Mouse (Mus musculus): ENCODE measurements around the gene Isoc2b. TPM values are rescaled to one million over a fixed set of nuclear protein-coding genes. Genes with fewer than 3 reads are reported as not detected.
"Not testable (repeated sequence)": the region's sequence is repeated elsewhere in the genome, so short reads cannot be mapped to it uniquely, and the experiment has no call there.

Gene Isoc2b
- polyA plus RNA-seq, 1 experiment from 2014 or later = 2.9 TPM

GRCm38 (mm10) chr7:4863541-4864080, 6.4 kb downstream of the Isoc2b start:
- 0 out of 2 replicates have a peak, but pooled peaks cover 5% of the 10 kb centered on the region for H3K4me1 ChIP-seq (ENCODE audit: control insufficient read depth, insufficient read depth, low read length)
- ATAC-seq (replicated peaks; ENCODE audit: insufficient number of reproducible peaks, low FRiP score, low TSS enrichment) = no peak
- peaks cover 5% of the 10 kb centered on the region; the same call in 1 of the 2 replicates for H3K27me3 ChIP-seq (ENCODE audit: control insufficient read depth, insufficient read depth, low read length)
- H3K36me3 ChIP-seq (ENCODE audit: control insufficient read depth, insufficient read depth, low read length) = no peaks in the 10 kb centered on the region
- H3K9ac ChIP-seq (ENCODE audit: low read depth, low read length) = no peak overlapping the region
- peaks cover 2% of the 10 kb centered on the region; the same call in 1 of the 2 replicates for H3K9me3 ChIP-seq (replicated peaks; ENCODE audit: control insufficient read depth, low read length)
- no peak overlapping the region for H3K27ac ChIP-seq (ENCODE audit: low read depth, low read length)
- H3K4me3 ChIP-seq (ENCODE audit: low read depth, low read length) = no peak overlapping the region
- WGBS (ENCODE audit: insufficient replicate concordance) = 62% methylated on average over 7 of the region's 7 CpGs
- no peak overlapping the region for H3K4me2 ChIP-seq

- ATAC-seq (replicated peaks; ENCODE audit: insufficient number of reproducible peaks, low FRiP score, low TSS enrichment) = no peak
- Histone ChIP-seq H3K4me1 (ENCODE audit: control insufficient read depth, insufficient read depth, low read length) (0 out of 2 replicates have a peak, but pooled peaks cover 5% of the 10 kb centered on the region), H3K9me3 (replicated peaks; ENCODE audit: control insufficient read depth, low read length) (peaks cover 2% of the 10 kb centered on the region; the same call in 1 of the 2 replicates), H3K4me3 (ENCODE audit: low read depth, low read length) (no peak overlapping the region), H3K27ac (ENCODE audit: low read depth, low read length) (no peak overlapping the region), H3K27me3 (ENCODE audit: control insufficient read depth, insufficient read depth, low read length) (peaks cover 5% of the 10 kb centered on the region; the same call in 1 of the 2 replicates), H3K4me2 (no peak overlapping the region), H3K36me3 (ENCODE audit: control insufficient read depth, insufficient read depth, low read length) (no peaks in the 10 kb centered on the region), H3K9ac (ENCODE audit: low read depth, low read length) (no peak overlapping the region)
- WGBS (ENCODE audit: insufficient replicate concordance) = 45% methylated on average over 1 of the region's 1 CpGs
Observed at GRCm38 (mm10) chr7:4863041-4863440, 7.0 kb downstream of the Isoc2b start.

GRCm38 (mm10) chr7:4860926-4861325, 9.1 kb downstream of the Isoc2b start:
- not testable (repeated sequence) for H3K27me3 ChIP-seq (ENCODE audit: control insufficient read depth, insufficient read depth, low read length); H3K4me2 ChIP-seq

GRCm38 (mm10) chr7:4859418-4859978, 10.6 kb downstream of the Isoc2b start:
- 73% methylated on average over 12 of the region's 12 CpGs for WGBS (ENCODE audit: insufficient replicate concordance)
- Histone ChIP-seq H3K9me3 (replicated peaks; ENCODE audit: control insufficient read depth, low read length) (no peaks in the 10 kb centered on the region), H3K36me3 (ENCODE audit: control insufficient read depth, insufficient read depth, low read length) (no peaks in the 10 kb centered on the region), H3K27me3 (ENCODE audit: control insufficient read depth, insufficient read depth, low read length) (peaks cover 5% of the 10 kb centered on the region; the same call in 1 of the 2 replicates), H3K4me2 (no peak overlapping the region), H3K27ac (ENCODE audit: low read depth, low read length) (no peak overlapping the region), H3K4me3 (ENCODE audit: low read depth, low read length) (no peak overlapping the region), H3K4me1 (ENCODE audit: control insufficient read depth, insufficient read depth, low read length) (0 out of 2 replicates have a peak, but pooled peaks cover 3% of the 10 kb centered on the region), H3K9ac (ENCODE audit: low read depth, low read length) (no peak overlapping the region)
- ATAC-seq (replicated peaks; ENCODE audit: insufficient number of reproducible peaks, low FRiP score, low TSS enrichment) = no peak

More at GRCm38 (mm10) chr7:4860926-4861325, 9.1 kb downstream of the Isoc2b start:
- H3K4me1 ChIP-seq (ENCODE audit: control insufficient read depth, insufficient read depth, low read length); H3K9me3 ChIP-seq (replicated peaks; ENCODE audit: control insufficient read depth, low read length); H3K9ac ChIP-seq (ENCODE audit: low read depth, low read length); H3K36me3 ChIP-seq (ENCODE audit: control insufficient read depth, insufficient read depth, low read length); H3K4me3 ChIP-seq (ENCODE audit: low read depth, low read length); ATAC-seq (replicated peaks; ENCODE audit: insufficient number of reproducible peaks, low FRiP score, low TSS enrichment); H3K27ac ChIP-seq (ENCODE audit: low read depth, low read length): not testable (repeated sequence)
- WGBS (ENCODE audit: insufficient replicate concordance) = 71% methylated on average over 3 of the region's 3 CpGs

- no peaks in the 10 kb centered on the region for H3K4me1 ChIP-seq (ENCODE audit: control insufficient read depth, insufficient read depth, low read length)
- H3K27me3 ChIP-seq (ENCODE audit: control insufficient read depth, insufficient read depth, low read length) = peaks cover 5% of the 10 kb centered on the region; the same call in 1 of the 2 replicates
- no peaks in the 10 kb centered on the region for H3K36me3 ChIP-seq (ENCODE audit: control insufficient read depth, insufficient read depth, low read length)
- H3K27ac ChIP-seq (ENCODE audit: low read depth, low read length) = no peak overlapping the region
- WGBS (ENCODE audit: insufficient replicate concordance) = 56% methylated on average over 7 of the region's 7 CpGs
- H3K4me2 ChIP-seq = no peak overlapping the region
- H3K9me3 ChIP-seq (replicated peaks; ENCODE audit: control insufficient read depth, low read length) = no peaks in the 10 kb centered on the region
- ATAC-seq (replicated peaks; ENCODE audit: insufficient number of reproducible peaks, low FRiP score, low TSS enrichment) = no peak
- no peak overlapping the region for H3K4me3 ChIP-seq (ENCODE audit: low read depth, low read length)
- no peak overlapping the region for H3K9ac ChIP-seq (ENCODE audit: low read depth, low read length)
Observed at GRCm38 (mm10) chr7:4857321-4857720, 12.7 kb downstream of the Isoc2b start.

GRCm38 (mm10) chr7:4856508-4856907, 13.6 kb downstream of the Isoc2b start:
- H3K4me1 ChIP-seq (ENCODE audit: control insufficient read depth, insufficient read depth, low read length) = no peaks in the 10 kb centered on the region
- WGBS (ENCODE audit: insufficient replicate concordance) = 76% methylated on average over 9 of the region's 9 CpGs
- no peak overlapping the region for H3K27ac ChIP-seq (ENCODE audit: low read depth, low read length)
- H3K36me3 ChIP-seq (ENCODE audit: control insufficient read depth, insufficient read depth, low read length) = no peaks in the 10 kb centered on the region
- ATAC-seq (replicated peaks; ENCODE audit: insufficient number of reproducible peaks, low FRiP score, low TSS enrichment) = no peak
- H3K4me3 ChIP-seq (ENCODE audit: low read depth, low read length) = no peak overlapping the region
- H3K27me3 ChIP-seq (ENCODE audit: control insufficient read depth, insufficient read depth, low read length) = peaks cover 5% of the 10 kb centered on the region
- no peaks in the 10 kb centered on the region for H3K9me3 ChIP-seq (replicated peaks; ENCODE audit: control insufficient read depth, low read length)
- H3K9ac ChIP-seq (ENCODE audit: low read depth, low read length) = no peak overlapping the region
- no peak overlapping the region for H3K4me2 ChIP-seq

- H3K9ac ChIP-seq (ENCODE audit: low read depth, low read length) = no peak overlapping the region
- H3K27ac ChIP-seq (ENCODE audit: low read depth, low read length) = no peak overlapping the region
- H3K27me3 ChIP-seq (ENCODE audit: control insufficient read depth, insufficient read depth, low read length) = peaks cover 8% of the 10 kb centered on the region; the same call in 1 of the 2 replicates
- no peaks in the 10 kb centered on the region for H3K36me3 ChIP-seq (ENCODE audit: control insufficient read depth, insufficient read depth, low read length)
- no peak overlapping the region for H3K4me3 ChIP-seq (ENCODE audit: low read depth, low read length)
- 70% methylated on average over 3 of the region's 3 CpGs for WGBS (ENCODE audit: insufficient replicate concordance)
- H3K4me1 ChIP-seq (ENCODE audit: control insufficient read depth, insufficient read depth, low read length) = no peaks in the 10 kb centered on the region
- ATAC-seq (replicated peaks; ENCODE audit: insufficient number of reproducible peaks, low FRiP score, low TSS enrichment) = no peak
- H3K9me3 ChIP-seq (replicated peaks; ENCODE audit: control insufficient read depth, low read length) = no peaks in the 10 kb centered on the region
- no peak overlapping the region for H3K4me2 ChIP-seq
Observed at GRCm38 (mm10) chr7:4853613-4854012, 16.4 kb downstream of the Isoc2b start.

- no peak overlapping the region for H3K4me3 ChIP-seq (ENCODE audit: low read depth, low read length)
- H3K4me2 ChIP-seq = no peak overlapping the region
- no peak overlapping the region for H3K27ac ChIP-seq (ENCODE audit: low read depth, low read length)
- H3K9ac ChIP-seq (ENCODE audit: low read depth, low read length) = no peak overlapping the region
- 68% methylated on average over 8 of the region's 8 CpGs for WGBS (ENCODE audit: insufficient replicate concordance)
- H3K9me3 ChIP-seq (replicated peaks; ENCODE audit: control insufficient read depth, low read length) = 0 out of 2 replicates have a peak, but pooled peaks cover 3% of the 10 kb centered on the region
- no peak for ATAC-seq (replicated peaks; ENCODE audit: insufficient number of reproducible peaks, low FRiP score, low TSS enrichment)
- no peaks in the 10 kb centered on the region for H3K36me3 ChIP-seq (ENCODE audit: control insufficient read depth, insufficient read depth, low read length)
- H3K4me1 ChIP-seq (ENCODE audit: control insufficient read depth, insufficient read depth, low read length) = no peaks in the 10 kb centered on the region
- H3K27me3 ChIP-seq (ENCODE audit: control insufficient read depth, insufficient read depth, low read length) = peaks cover 8% of the 10 kb centered on the region; the same call in 1 of the 2 replicates
Observed at GRCm38 (mm10) chr7:4851315-4851688, 18.8 kb downstream of the Isoc2b start.
